Mouse (Mus musculus) cerebellum, adult 18-20 months (tissue): ENCODE measurements around the gene Hnf4a.

Experiments used
- DNase-seq, 2 experiments: peaks; one replicate each; pipeline ENCODE4 v3.0.0; 2021

Hnf4a gene

DNA sequence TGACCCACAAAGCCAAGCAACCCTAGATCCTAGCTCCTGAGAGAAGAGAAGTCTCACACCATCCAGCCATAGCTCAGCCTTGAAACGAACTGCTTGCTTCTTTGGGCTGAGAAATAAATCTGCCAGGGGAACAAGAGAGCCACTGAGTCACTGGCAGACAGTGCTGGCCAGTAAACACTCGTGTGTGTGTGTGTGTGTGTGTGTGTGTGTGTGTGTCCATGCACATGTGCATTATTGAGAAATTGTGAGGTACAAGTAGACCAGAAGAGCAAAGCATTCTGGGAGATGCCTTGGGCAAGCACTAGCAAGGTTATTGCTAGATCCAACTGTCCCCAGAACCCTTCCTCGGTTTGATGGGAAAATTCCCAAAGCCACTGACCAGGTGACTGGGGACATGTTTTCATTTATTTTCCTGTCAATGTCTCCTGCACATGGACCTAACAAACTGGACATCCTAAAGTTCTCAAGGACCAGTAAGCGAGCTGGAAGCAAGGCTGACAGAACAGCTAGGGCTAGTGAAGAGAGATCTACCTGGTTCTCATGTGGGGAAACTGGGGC, 47.9 kb downstream of the Hnf4a start:
- DNase-seq = no peak

DNA sequence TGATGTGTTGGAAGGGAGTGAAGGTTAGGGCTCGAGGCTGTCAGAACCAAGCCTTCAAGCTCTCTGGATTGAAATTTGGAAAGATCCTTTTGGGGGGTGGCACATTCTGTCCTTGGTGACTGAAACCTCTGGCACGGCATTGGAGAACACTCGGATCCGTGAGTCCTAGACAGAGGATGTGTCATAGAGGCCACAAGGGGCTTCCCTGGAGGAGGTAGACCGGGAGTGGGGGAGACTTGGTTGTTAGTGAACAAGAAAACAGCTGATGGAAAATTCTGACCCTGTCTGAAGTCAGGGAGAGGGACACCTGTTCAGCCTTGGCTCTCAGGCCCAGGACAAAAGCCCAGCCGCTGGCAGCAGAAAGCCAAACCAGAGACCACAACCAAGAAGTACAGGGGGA, 48.4 kb downstream of the Hnf4a start:
- no peak for DNase-seq

DNA sequence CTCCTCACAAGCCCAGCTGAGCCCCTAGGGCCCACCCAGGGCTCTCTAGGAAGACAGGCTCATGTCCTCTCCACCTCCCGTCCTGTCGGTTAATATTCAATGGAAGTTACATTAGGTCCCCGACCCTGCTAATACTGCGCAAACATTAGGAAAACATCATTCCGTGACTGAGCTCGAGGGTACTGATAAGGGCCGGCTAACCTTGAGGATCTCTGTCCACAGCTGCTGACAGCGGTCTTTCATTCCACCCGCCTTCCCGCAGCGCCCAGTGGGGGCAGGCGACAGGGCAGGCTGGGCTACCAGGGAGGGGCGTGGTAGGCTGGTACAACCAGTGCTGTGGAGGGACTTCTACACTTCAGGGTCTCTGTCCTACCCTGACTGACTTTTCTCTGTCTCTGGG, 48.8 kb downstream of the Hnf4a start:
- no peak for DNase-seq

DNA sequence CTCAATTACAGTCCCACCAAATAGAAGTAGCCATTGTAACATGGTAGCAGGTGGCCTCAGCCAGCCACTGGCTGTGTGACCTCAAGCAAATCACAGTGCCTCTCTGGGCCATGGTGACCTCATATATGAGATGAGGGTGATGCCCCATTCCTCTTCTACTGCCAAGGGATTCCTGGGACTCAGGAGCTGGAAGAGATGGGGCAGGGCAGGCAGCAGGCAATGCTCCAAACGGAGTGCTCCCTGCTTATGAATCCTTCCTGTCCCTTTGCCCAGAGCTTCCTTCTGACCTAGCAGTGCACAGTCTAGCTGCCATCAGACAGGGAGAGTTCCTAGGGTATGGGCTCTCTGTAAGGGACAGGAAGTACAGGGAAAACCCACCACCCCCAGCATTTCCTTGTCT, 51.9 kb downstream of the Hnf4a start:
- no peak for DNase-seq

DNA sequence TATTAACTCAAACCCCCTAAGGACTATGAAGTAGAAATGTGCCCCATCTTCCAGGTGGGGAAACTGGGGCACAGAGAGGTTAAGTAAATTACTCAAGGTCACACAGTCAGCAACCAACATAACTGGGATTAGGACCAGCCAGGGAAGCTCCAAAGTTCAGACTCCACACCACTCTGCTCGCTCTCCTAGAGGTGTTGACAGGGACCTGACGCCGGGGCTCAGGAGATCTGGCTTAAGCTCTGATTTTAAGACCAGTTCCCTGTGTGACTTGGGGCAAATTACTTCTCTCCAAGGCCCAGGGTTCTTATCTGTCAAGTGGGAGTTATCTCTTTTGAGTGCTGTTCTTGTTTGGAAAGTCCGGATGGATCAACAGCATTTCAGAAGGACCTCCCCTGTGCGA, 52.6 kb downstream of the Hnf4a start:
- no peak for DNase-seq

DNA sequence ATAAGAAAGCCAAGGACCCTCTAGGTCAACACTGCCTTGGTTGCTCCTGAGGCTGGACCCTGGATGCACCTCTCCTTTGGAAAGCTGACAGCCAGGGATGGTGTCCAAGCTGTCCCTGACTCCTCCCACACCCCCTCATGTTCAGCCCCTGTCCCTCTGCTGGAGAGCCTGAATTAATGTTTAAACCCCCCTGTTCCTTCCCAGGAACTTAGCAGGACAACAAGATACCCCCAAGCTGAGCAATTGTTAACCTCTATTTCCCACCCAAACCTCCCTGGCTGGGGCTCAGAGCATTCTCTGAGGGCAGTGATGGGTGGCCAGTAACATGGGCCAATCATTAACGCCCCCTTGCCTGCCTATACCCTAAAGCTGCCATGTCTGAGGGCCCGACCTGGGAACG, 53.6 kb downstream of the Hnf4a start:
- DNase-seq = no peak

DNA sequence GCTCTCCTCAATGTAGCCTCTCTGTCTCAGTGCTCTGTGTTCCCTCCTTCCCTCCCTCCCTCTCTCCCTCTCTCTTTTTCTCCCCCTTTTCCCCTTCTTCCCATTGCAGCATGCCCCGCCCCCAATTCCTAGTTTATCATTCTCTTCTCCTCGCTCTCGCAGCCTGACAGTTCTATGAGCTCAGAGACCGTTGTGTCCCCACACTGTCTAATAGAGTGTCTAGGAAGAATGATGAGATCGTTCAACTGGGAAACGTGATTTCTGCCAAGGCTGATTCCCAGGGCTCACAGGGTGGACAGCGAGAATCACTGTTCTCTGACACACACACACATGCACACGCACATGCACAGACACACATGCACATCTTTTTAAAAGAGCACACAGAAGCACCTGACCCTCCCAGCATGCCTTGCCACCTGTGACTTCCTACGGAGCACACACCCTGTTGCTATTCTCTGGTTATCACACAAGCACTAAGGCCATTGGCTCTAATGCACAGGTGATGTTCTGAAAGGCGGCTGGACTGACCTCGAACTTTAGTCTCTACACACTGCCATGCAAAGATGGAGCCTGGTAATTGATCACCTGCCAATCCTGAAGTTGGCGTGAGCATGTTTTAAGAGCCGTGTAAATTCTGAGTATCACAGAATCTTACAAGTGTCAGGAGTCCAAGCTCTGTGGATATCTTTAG, 54.8 kb downstream of the Hnf4a start:
- no peak for DNase-seq

DNA sequence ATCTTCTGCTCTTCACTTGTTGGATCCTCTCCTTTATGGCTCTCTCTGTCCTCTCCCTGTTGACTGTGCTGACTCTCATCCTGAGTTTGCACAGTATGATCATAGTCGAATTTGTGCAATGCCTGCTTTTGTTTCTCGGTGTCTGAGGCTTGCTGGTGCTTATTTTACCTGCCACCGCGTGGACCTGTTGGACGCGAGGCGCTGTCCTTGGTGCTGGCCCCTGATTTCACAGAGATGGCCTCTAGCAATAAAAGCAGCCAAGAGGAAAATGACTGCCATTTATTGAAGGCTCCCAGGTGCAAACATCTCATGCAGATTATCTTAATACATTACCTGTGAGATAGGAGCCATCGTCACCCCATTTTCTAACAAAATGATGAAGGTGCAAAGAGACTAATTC, 58.0 kb downstream of the Hnf4a start:
- no peak for DNase-seq

DNA sequence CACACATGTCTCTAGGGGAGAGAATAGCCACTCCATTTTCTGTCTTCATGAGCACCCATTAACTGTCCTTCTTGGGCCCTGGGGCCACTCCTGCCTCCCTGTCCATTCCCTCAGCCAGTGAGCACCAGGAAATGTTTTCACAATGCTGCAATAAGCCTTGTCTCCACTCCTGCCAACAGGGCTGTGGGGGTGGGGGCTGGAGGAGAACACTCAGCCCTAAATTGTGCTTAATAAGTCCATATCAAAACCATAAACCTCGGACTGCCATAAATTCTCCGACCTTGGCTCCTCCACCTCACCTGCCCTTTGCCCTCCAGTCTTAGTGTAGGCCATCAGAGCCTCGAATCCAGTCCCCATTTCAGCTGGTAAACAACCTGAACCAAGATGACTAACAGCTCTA, 67.7 kb downstream of the Hnf4a start:
- DNase-seq = no peak

DNA sequence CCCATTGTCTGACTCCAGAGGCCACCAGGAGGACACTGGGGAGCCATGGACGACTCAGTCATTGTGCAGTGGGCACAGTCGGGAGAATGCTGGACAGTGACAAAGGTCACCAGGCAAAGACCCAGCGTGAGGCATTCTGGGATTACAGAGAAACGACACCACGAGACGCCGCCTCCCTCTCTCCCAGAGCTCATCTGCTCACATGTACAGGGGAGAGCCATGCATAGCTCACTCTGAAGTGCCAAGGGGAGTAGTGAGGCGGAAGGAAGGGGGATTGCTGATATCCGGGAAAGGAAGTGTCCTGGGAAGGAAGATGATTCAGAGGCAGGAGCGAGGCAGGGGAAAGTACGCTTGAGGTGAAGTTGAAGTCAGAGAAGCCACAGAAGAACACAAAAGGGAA, 68.6 kb downstream of the Hnf4a start:
- no peak for DNase-seq

DNA sequence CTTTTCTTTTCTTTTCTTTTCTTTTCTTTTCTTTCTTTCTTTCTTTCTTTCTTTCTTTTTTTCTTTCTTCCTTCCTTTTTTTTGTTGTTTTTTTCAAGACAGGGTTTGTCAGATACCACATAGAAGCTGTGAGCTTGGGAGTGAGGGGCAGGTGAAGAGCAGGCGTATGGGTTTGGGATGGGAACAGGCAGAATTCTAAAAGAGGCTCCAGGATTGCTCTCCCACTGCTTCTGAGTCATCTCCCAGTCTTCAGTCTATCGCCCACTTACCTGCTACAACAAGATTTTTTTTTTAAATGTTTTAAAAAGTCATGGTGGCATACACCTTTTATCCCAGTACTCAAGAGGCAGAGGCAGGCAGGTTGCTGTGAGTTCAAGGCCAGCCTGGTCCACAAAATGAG, 71.4 kb downstream of the Hnf4a start:
- no peak for DNase-seq

DNA sequence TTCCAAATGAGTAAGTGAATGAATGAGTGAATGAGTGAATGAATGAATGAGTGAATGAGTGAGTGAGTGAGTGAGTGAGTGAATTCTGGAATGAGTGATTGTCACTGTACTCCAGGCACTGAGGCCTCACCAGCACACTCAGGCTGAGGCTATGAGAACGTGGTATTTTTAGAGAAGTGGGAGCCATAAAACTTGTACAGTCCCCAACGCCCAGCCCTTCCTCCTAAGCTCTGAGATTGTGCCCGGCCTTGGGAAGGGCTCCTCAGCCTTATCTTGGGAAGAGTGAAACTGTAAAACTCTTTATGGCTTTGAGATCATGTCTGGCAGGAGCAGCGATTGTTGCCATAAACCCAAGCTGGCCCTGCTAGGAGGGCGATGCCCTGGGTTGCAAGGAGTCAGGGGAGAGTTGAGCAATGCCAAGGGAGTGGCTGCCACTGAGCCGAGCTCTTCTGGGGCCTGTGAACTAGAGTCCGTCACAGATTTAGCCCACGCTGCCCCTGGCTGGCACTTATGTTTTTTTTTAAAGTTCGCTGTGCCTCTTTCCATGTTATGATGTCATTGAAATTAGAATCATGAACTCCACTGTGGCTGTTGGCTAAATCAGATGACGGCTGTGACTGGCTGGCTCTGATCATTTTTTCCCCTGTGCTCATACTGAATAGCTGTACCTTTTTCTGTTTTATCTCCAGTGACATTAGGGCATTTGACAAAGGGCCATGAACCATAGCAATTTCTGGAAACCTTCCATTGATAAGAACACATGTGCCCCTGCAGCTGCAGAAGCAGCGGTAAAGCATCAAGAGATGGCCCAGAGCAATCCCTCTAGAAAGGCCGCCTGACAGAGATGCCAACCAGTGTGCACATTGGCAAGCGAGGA, 73.7 kb downstream of the Hnf4a start:
- no peak for DNase-seq

DNA sequence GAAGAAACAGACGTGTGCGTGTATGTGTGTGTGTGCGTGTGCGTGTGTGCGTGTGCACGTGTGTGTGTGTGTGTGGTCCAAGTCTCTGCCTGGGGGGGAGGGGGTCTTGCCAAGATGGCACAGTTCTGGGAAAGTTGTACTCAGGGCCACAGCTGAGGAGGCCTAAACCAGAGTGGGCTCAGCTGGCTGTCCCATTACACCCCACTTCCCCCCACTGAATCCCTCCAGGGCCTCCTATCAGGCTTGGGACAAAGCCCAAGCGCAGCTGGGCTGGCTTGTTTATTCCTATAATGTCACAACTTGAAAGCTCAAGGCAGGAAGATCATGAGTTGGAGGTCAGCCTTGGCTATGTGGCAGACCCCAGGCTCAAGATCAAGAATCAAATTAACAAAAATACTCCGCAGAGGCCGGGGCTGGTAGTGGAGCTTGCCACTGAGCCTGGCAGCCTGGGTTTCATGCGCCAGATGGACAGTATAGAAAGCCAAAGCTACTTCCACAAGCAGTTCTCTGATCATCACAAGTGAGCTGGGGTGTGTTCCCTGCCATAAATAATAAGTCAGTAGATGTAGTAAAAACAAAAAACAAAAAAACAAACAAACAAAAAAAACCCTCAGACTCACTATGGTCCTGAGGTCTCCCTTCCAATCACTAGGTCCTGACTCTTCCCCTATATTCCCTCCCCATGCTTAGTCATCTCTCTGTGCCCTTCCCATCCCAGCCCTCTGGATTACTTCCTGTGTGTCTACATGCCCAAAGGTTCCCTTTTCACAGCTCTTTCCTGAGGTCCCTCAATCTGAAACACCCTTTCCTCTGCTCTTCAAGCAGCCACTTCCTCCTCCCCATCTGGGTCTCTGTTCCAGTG, 76.8 kb downstream of the Hnf4a start:
- peak; percentile 28 to 35 for DNase-seq

DNA sequence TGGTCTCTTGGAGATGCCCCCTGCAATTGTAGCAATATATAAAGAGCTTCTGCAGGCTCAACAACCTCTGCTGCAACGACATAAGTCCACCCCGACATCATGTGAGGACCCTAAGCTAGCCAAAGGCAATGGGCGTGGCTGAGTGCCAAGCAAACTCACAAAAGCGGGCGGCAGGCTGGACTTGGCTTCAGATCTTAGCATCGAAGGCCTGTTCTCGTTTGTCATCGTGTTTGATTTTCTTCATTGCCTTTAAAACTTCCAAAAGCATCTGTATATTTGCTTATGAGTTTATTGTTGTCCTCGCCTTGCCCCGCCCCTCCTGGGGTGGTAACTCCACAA, 77.4 kb downstream of the Hnf4a start:
- DNase-seq = no peak

DNA sequence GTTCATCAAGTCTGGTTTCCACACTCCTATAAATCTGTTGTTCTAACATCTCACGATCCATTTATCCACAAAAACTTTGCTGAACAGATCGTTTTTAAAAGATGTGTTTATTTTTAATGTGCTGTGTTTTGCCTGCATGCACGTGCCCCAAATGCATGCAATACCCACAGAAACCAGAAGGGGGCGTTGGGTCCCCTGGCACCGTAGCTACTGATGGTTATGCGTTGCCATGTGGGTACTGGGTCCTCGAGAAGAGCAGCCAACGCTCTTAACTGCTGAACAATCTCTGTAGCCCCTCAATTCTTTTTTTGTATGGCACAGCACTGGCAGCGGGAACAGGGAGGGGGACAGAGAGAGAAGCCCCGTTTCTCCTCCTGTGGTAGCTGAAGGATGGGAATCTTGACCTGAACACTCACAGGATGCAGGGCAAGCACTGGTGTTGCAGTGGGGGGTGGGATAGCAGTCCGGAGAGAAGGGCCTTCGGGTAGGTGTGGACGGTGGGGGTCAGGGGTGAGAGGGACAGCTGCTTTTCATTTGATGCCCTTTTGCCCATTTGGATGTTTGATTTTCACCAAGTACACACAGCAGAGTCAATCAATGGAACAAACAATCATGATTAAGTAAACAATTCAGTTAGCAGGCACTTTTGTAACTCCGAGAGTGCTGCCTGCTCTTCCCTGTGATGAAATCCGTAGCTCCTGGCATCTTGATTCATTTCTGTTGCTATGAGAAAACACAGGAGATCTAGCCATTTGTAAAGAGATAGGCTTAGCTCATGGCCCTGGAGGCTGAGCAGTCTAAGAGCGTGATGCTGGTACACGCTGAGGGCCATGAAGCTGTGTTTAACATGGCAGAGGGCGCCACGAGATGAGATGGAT, 80.0 kb downstream of the Hnf4a start:
- no peak for DNase-seq

DNA sequence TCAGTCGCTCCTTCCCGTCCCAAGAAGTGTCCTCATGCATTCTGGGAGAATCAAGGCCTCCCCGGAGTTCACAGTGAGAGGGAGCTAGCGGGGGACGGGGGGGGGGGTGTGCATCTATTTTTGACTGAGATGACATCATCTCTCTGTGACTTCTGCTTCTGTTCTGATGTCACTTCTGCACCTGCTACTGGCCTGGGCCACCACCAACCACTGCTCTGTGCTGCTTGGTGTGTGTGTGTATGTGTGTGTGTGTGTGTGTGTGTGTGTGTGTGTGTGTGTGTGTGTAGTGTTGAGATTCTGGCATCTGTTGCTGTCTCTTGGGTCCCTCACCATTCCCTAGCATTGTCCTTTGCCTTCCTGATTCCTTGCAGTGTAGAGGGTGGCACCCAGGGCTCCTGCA, 80.9 kb downstream of the Hnf4a start:
- no peak for DNase-seq

DNA sequence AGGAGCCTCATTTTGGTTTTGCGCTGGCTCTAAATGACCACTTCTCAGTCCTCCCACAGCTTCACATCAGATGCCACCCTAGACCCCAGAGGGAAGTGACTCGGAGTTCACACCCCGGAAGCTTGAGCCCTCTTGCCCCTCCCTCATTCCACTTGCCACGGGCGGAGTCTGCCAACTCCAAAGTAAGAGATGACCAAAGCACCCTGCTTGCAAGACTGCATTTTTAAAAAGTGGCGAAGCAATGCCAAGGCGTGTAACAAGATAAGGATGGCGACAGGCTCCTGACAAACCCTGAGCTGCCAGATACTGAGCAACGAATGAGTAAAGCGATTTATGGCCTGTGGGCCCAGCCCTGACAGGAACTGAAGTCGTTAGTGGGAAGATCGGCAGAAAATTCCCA, 83.6 kb downstream of the Hnf4a start:
- no peak for DNase-seq

DNA sequence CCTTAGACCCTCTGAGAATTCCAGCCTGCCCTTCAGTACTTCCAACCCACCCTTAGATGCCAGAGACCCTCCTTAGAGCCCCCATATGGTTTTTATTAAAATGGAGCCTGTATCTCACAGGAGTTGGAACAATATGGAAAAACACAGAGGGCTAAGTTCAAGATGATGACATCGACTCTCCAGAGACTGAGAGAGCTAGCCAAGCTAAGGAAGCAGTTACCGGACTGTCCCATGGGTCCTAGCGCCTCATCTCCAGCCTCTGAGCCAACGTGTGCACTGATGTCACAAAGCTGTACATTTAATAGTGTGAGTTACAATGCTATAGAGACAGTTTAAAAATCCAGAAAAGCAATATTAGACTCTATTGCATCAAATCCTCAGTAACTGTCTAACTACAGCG, 84.4 kb downstream of the Hnf4a start:
- no peak for DNase-seq

DNA sequence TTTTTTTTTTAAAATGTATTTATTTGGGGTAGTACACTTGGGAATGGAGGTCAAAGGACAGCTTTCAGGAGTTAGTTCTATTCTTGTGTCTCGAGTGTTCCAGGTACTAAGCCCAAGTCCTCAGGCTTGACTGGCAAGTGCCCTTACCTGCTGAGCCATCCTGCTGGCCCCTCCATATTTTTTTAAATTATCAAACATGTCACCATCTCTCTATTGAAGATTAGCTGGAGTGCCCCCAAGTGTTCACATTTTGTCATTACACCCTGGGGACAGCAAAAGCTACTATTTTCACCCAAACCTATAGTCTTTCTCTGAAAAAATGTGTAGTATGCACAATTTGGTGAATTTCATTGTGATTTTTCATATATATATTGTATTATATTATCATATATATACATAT, 85.5 kb downstream of the Hnf4a start:
- DNase-seq = no peak

DNA sequence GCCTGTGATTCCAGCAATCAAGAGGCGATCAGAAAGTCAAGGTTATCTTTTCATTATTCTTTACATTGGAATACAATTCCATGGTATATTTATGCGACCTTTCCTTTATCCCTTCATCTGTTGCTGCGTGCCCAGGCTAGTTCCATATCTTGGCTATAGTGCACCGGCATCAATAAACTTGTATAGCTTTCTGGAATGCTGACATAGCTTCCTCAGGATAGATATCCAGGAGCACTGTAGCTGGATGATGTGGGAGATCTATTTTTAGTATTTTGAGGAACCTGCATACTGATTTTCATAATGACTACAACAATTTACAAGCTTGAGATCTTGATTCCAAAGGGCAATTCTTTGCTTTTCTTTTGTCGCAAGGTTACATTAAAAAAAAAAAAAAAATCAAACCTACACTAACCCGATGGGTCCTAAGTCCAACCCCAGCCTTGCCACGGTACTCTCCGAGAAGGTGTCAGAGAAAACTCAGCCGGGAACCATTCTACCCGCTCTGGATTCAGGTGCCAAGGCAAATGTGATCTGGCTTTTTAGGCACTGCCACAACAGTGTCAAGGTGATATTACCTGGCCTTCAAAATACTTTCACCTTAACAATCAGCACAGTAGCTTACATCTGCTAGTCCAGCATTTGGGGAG, 87.2 kb downstream of the Hnf4a start:
- no peak for DNase-seq

DNA sequence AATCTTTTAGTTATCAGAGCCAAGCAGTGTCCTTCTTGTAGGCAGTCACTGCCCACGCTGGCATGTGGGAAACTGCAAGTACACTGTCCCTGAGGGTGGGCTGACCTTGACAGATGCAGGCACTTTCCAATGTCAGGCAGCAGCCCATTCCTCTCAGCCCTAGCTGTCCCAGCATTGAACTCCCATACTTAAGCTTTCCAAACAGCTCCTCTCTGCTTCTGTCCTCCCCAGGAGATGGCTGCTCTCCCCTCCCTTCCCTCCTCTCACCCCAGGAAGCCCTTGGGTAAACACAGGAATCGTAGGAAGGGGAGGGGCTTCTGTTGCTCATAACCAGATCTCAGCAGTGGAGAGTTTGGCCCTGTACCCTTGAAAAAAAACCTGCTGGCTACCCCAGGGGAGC, 88.5 kb downstream of the Hnf4a start:
- no peak for DNase-seq
